Mouse (Mus musculus) CH12F3 (cell line): ENCODE data around the gene Olfr970.
"Not testable (repeated sequence)": the region's sequence is repeated elsewhere in the genome, so short reads cannot be mapped to it uniquely, and the experiment has no call there.

Experiments
- in situ Hi-C: fragments of 300-500 bp; cut with MboI; formaldehyde crosslinking; loops from 2 replicates; pipeline ENCODE4 v1.14.3; 2020; ENCODE audit warnings: low sequenced_read_pairs

The Olfr970 gene

GRCm38 (mm10) chr9:39808560-39808959, at the start of gene Olfr970:
Olfr970 (plus strand) TSS chr9:39808860.
- in situ Hi-C loops = no loop called here

GRCm38 (mm10) chr9:39783153-39783552, 25.5 kb upstream of the Olfr970 start, which contains the start of gene Olfr968:
Olfr968 (minus strand) TSS chr9:39783253.
- in situ Hi-C loops = no loop called here

GRCm38 (mm10) chr9:39790558-39790957, 18.1 kb upstream of the Olfr970 start, which contains the start of gene Olfr969:
Olfr969 (plus strand) TSS chr9:39790945.
- in situ Hi-C loops = no loop called here

- in situ Hi-C loops = not testable (repeated sequence)
These were observed 27.9 kb downstream of the Olfr970 start, which contains the start of gene Olfr971 for GRCm38 (mm10) chr9:39836576-39836975. Olfr971 (plus strand) TSS chr9:39836876.

- in situ Hi-C loops = no loop called here
These were observed 57.5 kb downstream of the Olfr970 start, which contains the start of gene Olfr972 for GRCm38 (mm10) chr9:39866122-39866521. Olfr972 (plus strand) TSS chr9:39866422.
